Mouse (Mus musculus): ENCODE measurements at regions not wholly inside any gene's neighbourhood (a gene's known extent, or its start where the extent isn't known, plus 50 kb on each side); places are given as distances from the start of the nearest gene placed in this dataset.

DNA sequence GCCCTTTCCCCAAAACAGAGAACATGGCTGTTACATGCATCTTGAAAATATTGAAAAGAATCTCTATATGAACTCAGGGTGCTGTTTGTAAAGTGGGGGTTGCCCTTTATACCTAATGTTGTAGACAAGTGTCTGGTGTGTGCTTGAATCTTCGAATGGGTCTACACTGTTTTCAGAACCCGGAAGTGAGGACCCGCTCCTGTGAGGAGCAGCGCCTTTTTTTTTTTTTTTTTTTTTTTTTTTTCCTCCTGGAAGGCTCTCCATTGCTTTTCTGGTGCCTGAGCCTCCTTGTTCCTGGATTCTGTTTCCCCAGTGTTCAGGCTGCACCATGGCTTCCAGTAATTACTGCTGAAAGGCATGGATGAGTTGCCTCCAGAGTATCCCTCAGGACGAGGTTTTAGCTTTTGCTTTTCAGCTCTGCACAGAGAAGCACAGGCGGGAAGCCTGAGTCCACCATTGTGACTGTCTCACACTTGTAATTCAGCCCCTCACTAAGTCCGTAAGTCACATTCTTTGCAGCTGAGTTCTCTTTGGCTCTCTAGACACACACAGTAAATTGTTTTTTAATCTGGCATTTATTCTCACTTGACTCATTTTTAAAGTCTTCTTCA, 101.6 kb upstream of the Tet2 start:
- TF ChIP-seq CTCF (IDR thresholded peaks at IDR 0.05) (no peak), EP300 (IDR thresholded peaks at IDR 0.05) (no peak)
